Mouse (Mus musculus) hindbrain, embryonic 16.5 days (tissue): Measurements from ENCODE around the gene Usp47. TPM values are rescaled to one million over a fixed set of nuclear protein-coding genes. Genes with fewer than 3 reads are reported as not detected.

Experiments used
- ATAC-seq: fragments of 200-750 bp; cut with Nextera tagmentation; 2 replicates; pipeline ENCODE4 v1.8.0; 2017; ENCODE audit warnings: moderate TSS enrichment, moderate library complexity
- H3K27ac ChIP-seq: fragments of 300-500 bp; sonication (generic); 2 replicates; pipeline ENCODE4 v1.5.1; 2014; ENCODE audit warnings: low read depth, mild to moderate bottlenecking, control low read depth, low read length, moderate library complexity
- H3K27me3 ChIP-seq: fragments of 300-500 bp; sonication (generic); replicated peaks from 2 replicates; pipeline ENCODE4 v1.6.1; 2014; ENCODE audit warnings: low read length; ENCODE audit not compliant: control insufficient read depth, insufficient read depth
- H3K36me3 ChIP-seq: fragments of 300-500 bp; sonication (generic); 2 replicates; pipeline ENCODE4 v1.6.1; 2014; ENCODE audit warnings: mild to moderate bottlenecking, low read length, moderate library complexity, mixed read lengths; ENCODE audit not compliant: control insufficient read depth, insufficient read depth
- H3K4me1 ChIP-seq: fragments of 300-500 bp; sonication (generic); 2 replicates; pipeline ENCODE4 v1.6.1; 2014; ENCODE audit warnings: low read depth, low read length; ENCODE audit not compliant: control insufficient read depth, insufficient read depth
- H3K4me2 ChIP-seq: fragments of 300-500 bp; sonication (generic); 2 replicates; pipeline ENCODE4 v1.6.1; 2014; ENCODE audit warnings: mild to moderate bottlenecking, low read length, control low read depth, moderate library complexity
- H3K4me3 ChIP-seq: fragments of 300-500 bp; sonication (generic); 2 replicates; pipeline ENCODE4 v1.5.1; 2014; ENCODE audit warnings: mild to moderate bottlenecking, low read length, control low read depth, moderate library complexity
- H3K9ac ChIP-seq: fragments of 300-500 bp; sonication (generic); 2 replicates; pipeline ENCODE4 v1.6.1; 2014; ENCODE audit warnings: low read depth, mild to moderate bottlenecking, control low read depth, low read length, moderate library complexity
- H3K9me3 ChIP-seq: fragments of 300-500 bp; sonication (generic); 2 replicates; pipeline ENCODE4 v1.6.1; 2014; ENCODE audit warnings: mild to moderate bottlenecking, low read length, moderate library complexity; ENCODE audit not compliant: control insufficient read depth
- WGBS: fragments of 180-500 bp; shearing (Covaris S2); extraction: QIAGEN DNeasy Blood & Tissue Kit; methylation state at CpG from one replicate; pipeline ENCODE4 v1.1.7; 2014; 5-methylcytosine and 5-hydroxymethylcytosine counted together
- polyA plus RNA-seq: library from polyadenylated mRNA; unstranded; fragments of >200 nt; fragmentation: Nextera tagmentation; extraction: Ambion mirVana; gene quantifications from 2 replicates; pipeline ENCODE4 v1.2.1, GENCODE M21; 2015

The Usp47 gene
- polyA plus RNA-seq, 1 experiment from 2014 or later = 53.3 TPM

- Histone ChIP-seq H3K27me3 (no peaks in the 10 kb centered on the region), H3K4me3 (no peak overlapping the region), H3K9me3 (no peaks in the 10 kb centered on the region), H3K36me3 (no peaks in the 10 kb centered on the region), H3K27ac (no peak overlapping the region), H3K4me1 (no peaks in the 10 kb centered on the region), H3K9ac (no peak overlapping the region), H3K4me2 (no peak overlapping the region)
- 92% methylated on average over 5 of the region's 5 CpGs for WGBS
- ATAC-seq = no peak
Observed at GRCm38 (mm10) chr7:112123612-112124011, 100.3 kb downstream of the Usp47 start.

DNA sequence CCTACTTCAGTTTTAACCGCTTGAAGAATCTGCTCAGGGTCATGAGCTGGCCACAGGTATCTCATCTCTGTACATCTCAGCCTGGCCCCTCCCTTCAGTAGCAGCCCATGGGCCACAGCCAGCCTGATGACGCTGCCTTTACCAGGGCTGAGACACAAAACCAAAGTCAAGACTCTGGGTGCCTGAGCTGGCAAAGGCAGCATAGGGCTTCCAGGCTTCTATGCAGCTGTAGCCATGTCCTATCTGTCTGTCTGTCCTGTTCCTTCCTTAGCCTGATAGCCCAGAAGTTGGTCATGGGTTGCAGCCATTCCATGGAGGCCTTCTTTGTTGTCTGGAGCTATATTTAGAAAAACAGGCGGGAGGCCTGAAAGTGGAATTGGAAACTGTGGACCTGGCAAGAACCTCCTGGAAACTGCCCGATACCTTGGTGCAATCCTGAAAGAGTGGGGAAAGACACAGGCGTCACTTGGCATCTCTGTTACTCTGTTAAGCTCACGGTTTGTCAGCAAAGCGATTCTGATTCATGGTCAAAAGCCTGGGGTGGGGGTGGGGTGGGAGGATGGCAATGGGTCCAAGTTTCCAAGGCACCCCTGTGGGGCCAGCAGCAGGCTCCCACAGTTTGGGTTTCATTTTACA is 102.4 kb downstream of the Usp47 start:
- H3K4me2 ChIP-seq = no peak overlapping the region
- H3K27ac ChIP-seq = no peak overlapping the region
- ATAC-seq = no peak
- H3K9me3 ChIP-seq = no peaks in the 10 kb centered on the region
- no peaks in the 10 kb centered on the region for H3K27me3 ChIP-seq
- no peaks in the 10 kb centered on the region for H3K36me3 ChIP-seq
- no peaks in the 10 kb centered on the region; the same call in 1 of the 2 replicates for H3K4me1 ChIP-seq
- no peak overlapping the region for H3K4me3 ChIP-seq
- no peak overlapping the region for H3K9ac ChIP-seq
- 71% methylated on average over 7 of the region's 7 CpGs for WGBS

GRCm38 (mm10) chr7:112127085-112127637 is 103.9 kb downstream of the Usp47 start:
- no peaks in the 10 kb centered on the region; the same call in 1 of the 2 replicates for H3K4me1 ChIP-seq
- H3K27me3 ChIP-seq = no peaks in the 10 kb centered on the region
- no peak overlapping the region for H3K4me2 ChIP-seq
- no peak overlapping the region for H3K27ac ChIP-seq
- no peaks in the 10 kb centered on the region for H3K36me3 ChIP-seq
- 69% methylated on average over 5 of the region's 5 CpGs for WGBS
- ATAC-seq = no peak
- H3K9me3 ChIP-seq = no peaks in the 10 kb centered on the region
- no peak overlapping the region for H3K9ac ChIP-seq
- no peak overlapping the region for H3K4me3 ChIP-seq

DNA sequence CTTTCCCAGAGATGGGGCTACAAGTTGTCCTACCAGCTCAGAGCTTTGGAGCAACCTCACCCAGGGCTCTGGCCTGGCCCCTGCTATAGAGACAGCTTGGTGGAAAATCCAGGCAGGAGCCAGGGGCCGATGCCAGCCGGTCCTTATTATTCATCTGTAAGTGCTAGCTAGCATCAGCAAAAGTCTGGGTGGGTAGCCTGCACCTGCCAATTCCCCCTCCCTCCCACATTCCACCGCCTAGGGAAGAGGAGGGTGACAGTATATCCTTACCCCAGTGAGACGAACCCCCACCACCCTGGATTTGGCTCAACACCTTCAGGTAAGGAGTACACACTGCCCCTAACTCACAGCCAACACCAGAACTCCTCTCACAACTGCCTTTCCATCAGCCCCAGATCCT is 104.7 kb downstream of the Usp47 start:
- H3K4me3 ChIP-seq = no peak overlapping the region
- 77% methylated on average over 4 of the region's 4 CpGs for WGBS
- no peak overlapping the region for H3K27ac ChIP-seq
- H3K9me3 ChIP-seq = no peaks in the 10 kb centered on the region
- H3K36me3 ChIP-seq = no peaks in the 10 kb centered on the region
- H3K27me3 ChIP-seq = no peaks in the 10 kb centered on the region
- no peak for ATAC-seq
- H3K4me2 ChIP-seq = no peak overlapping the region
- no peak overlapping the region for H3K9ac ChIP-seq
- no peaks in the 10 kb centered on the region; the same call in 1 of the 2 replicates for H3K4me1 ChIP-seq

DNA sequence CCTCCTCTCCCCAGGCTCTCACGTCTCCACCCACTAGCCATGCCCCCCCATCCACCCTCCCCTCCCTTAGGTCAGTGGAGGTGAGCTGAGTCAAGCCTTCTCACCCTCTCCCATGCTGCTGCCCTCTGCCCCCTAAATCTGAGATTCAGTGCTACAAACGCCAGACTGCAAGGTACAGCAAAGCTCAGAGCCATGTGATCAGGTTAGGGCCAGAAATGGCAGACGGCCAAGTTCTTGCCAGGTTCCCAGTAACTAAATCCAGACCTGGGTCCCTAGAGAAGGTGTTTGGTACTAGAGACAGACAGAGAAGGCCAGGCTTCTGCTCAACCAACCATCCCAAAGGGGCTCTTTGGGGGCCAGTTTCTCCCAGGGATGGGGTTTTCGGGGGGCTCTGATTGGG is 105.5 kb downstream of the Usp47 start:
- 82% methylated on average over 4 of the region's 4 CpGs for WGBS
- ATAC-seq = no peak
- Histone ChIP-seq H3K4me2 (no peak overlapping the region), H3K9me3 (no peaks in the 10 kb centered on the region), H3K36me3 (no peaks in the 10 kb centered on the region), H3K4me3 (no peak overlapping the region), H3K9ac (no peak overlapping the region), H3K27ac (no peak overlapping the region), H3K4me1 (no peaks in the 10 kb centered on the region; the same call in 1 of the 2 replicates), H3K27me3 (no peaks in the 10 kb centered on the region)

DNA sequence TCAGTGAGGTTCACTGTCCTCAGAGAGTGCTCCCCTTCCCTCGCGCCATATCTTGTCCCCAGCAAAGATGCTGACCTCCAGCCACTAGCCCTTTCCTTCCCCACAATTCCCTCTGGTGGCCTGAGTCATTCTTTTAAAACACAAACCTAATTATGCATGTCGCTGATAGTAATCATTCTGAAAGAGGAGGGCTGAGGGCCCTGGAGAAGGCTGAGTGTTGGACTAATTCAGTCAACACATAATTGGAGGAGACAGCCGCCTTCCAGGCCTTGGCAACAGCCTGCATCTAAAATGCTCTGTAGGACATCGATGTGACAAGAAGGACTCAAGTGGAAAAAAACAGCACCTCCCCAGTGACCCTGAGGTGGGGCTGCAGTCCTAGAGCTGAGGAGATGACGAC is 106.5 kb downstream of the Usp47 start:
- Histone ChIP-seq H3K4me2 (no peak overlapping the region), H3K27me3 (no peaks in the 10 kb centered on the region), H3K9ac (no peak overlapping the region), H3K4me1 (no peaks in the 10 kb centered on the region; the same call in 1 of the 2 replicates), H3K4me3 (no peak overlapping the region), H3K9me3 (no peaks in the 10 kb centered on the region), H3K27ac (no peak overlapping the region), H3K36me3 (no peaks in the 10 kb centered on the region)
- peak; percentile 52 for ATAC-seq
- whole genome bisulfite sequencing = 62% methylated on average over 6 of the region's 6 CpGs

- Histone ChIP-seq H3K36me3 (no peaks in the 10 kb centered on the region), H3K4me3 (no peak overlapping the region), H3K4me2 (no peak overlapping the region), H3K27ac (no peak overlapping the region), H3K27me3 (no peaks in the 10 kb centered on the region), H3K4me1 (no peaks in the 10 kb centered on the region; the same call in 1 of the 2 replicates), H3K9me3 (no peaks in the 10 kb centered on the region), H3K9ac (no peak overlapping the region)
- WGBS = 91% methylated on average over 3 of the region's 3 CpGs
- ATAC-seq = no peak
Observed at GRCm38 (mm10) chr7:112130660-112131059, 107.4 kb downstream of the Usp47 start.

DNA sequence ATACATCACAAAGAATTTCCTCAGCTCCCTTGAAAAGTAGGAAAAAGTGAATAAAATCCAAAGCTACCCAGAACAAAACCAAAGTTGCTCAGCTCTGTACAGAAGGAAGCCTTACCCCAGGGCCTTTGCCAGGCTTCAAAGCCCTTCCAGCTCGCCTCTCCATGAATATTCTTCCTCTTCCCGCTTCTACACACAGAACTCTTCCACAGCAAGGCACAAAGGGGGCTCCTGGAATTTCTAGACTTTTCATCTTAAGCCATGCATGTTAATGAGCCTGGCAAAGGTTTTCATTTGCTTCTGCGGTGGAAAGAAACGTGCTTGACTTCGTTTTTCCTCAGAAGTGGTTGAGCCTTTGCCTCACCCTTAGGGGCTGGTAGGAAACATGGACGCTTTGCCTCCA is 108.7 kb downstream of the Usp47 start:
- Histone ChIP-seq H3K27me3 (no peaks in the 10 kb centered on the region), H3K36me3 (no peaks in the 10 kb centered on the region), H3K9me3 (no peaks in the 10 kb centered on the region), H3K4me2 (no peak overlapping the region), H3K4me1 (no peaks in the 10 kb centered on the region; the same call in 1 of the 2 replicates), H3K4me3 (no peak overlapping the region), H3K9ac (no peak overlapping the region), H3K27ac (no peak overlapping the region)
- 42% methylated on average over 6 of the region's 6 CpGs for WGBS
- ATAC-seq = no peak

DNA sequence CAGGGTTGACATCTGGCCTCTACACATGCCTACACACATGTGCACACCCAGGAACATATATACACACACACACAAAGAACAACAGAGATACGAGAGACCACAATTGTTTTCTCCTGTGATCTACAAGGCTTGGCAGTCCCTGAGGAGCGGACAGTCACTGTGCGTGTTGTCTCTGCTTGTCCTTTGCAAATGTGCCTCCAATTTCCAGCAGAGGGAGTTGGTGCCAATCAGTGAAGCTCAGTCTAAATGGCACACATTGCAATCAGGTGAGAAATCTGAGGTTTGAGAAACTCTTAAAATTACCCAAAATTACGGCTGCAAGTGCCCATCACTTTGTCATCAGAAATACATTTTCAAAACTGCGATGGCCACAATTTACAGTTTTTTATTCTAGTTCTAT is 110.0 kb downstream of the Usp47 start:
- no peak overlapping the region for H3K27ac ChIP-seq
- H3K9me3 ChIP-seq = no peaks in the 10 kb centered on the region
- H3K4me2 ChIP-seq = no peak overlapping the region
- 78% methylated on average over 5 of the region's 5 CpGs for WGBS
- H3K9ac ChIP-seq = no peak overlapping the region
- H3K4me3 ChIP-seq = no peak overlapping the region
- no peak for ATAC-seq
- H3K4me1 ChIP-seq = no peaks in the 10 kb centered on the region; the same call in 1 of the 2 replicates
- no peaks in the 10 kb centered on the region for H3K27me3 ChIP-seq
- H3K36me3 ChIP-seq = no peaks in the 10 kb centered on the region
